Mouse (Mus musculus) liver, postnatal 0 days (tissue): ENCODE measurements around the gene Trim75.

Experiments
- CTCF ChIP-seq: sonication (generic); IDR thresholded peaks from 2 replicates; pipeline ENCODE4 v1.5.1; 2016; ENCODE audit warnings: antibody characterized with exemption, low read depth
- EP300 ChIP-seq: IDR thresholded peaks from 2 replicates; pipeline ENCODE4 v1.6.1; 2016; ENCODE audit warnings: antibody characterized with exemption, low read depth, mild to moderate bottlenecking

- no peak for TF ChIP-seq CTCF
- no peak for TF ChIP-seq EP300
Measured at GRCm38 (mm10) chr8:64952101-64952500, 35.5 kb downstream of the Trim75 start.
